Mouse (Mus musculus) adrenal gland, adult 8-10 months (tissue): ENCODE results near the gene Dnajc4. TPM values are rescaled to one million over a fixed set of nuclear protein-coding genes. Genes with fewer than 3 reads are reported as not detected.

Experiments used
- DNase-seq: peaks from one replicate; pipeline ENCODE4 v3.0.0; 2022
- total RNA-seq, 4 experiments: library from RNA; stranded (reverse); gene quantifications; 2 replicates each; pipeline ENCODE4 v1.2.4; 2022

The Dnajc4 gene
- total RNA-seq, 4 experiments from 2014 or later, result 38.4 to 55.9 (median 43.3) TPM

DNA sequence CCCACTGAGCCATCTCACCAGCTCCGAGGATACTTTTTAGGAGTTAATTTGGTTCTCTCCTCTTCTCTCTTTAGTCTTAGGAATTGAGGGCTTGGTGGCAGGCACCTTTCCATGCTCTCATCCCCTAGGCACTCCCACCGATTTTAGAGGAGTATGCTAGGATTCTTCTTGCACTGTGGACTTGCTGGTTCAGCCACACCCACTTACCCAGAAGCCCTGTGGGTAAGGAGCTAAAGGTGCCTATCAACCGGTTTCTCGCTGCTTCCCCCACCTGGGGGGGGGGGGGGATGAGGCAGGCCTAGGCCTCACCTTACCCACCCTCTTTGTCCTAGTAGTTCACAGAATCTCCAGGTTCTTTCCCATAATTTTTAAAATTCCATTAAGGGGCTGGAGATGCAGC is 44.6 kb downstream of the Dnajc4 start:
- DNase-seq, result no peak

DNA sequence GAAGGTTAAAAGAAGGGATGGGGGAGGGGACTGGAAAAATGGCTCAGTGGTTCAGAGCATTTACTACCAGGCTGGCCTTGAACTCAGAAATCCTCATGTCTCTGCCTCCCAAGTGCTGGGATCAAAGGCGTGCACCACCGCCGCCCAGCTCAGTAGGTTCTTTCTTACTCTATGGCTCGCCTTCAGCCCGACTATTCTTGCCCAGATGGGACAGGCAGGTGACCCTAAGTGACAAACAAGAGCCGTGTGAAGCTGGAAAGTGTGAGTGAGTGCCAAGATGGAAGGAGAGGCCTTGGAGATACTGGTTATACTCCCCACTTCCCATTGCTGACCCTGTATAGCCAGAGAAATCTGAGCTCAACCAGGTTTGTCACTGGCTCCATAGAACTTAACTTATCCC is 48.7 kb downstream of the Dnajc4 start:
- DNase-seq, result no peak

DNA sequence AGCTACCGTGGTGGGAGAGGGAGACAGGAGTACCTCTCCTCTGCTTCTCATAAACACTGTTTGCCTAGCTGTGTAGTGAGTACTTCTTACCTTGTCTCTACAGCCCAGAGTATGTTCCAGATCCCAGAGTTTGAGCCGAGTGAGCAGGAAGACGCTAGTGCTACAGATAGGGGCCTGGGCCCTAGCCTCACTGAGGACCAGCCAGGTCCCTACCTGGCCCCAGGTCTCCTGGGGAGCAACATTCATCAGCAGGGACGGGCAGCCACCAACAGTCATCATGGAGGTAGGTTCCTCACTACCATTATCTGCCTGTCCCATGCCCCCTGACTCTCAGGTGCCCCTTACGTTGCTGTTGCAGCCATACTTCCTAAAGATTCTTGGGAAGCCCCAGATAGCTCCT is 49.6 kb downstream of the Dnajc4 start:
- no peak for DNase-seq

DNA sequence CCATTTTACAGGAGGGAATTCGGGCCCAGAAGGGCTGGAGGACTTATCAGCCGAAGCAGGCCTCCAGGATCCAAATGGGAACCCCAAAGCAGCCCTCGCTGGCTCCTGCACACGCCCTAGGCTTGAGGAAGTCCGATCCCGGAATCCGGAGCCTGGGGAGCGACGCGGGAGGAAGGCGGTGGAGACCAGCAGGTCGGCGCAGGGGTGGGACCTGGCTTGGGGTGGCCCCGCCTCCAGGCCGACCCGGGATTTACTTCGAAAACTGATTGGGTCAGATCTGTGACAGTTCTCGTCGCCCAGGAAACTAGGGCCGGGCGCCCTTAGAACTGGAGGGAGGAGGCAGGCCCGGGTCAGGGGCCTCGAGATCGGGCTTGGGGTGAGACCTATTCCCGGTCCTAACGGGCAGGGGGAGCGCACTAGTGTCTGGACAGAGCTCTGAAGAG is 50.1 kb downstream of the Dnajc4 start, which contains the start of gene Gpr137:
Gpr137 (minus strand) TSS at position 232 of the 443 bp plus-strand sequence.
- DNase-seq, result peak; percentile 96

DNA sequence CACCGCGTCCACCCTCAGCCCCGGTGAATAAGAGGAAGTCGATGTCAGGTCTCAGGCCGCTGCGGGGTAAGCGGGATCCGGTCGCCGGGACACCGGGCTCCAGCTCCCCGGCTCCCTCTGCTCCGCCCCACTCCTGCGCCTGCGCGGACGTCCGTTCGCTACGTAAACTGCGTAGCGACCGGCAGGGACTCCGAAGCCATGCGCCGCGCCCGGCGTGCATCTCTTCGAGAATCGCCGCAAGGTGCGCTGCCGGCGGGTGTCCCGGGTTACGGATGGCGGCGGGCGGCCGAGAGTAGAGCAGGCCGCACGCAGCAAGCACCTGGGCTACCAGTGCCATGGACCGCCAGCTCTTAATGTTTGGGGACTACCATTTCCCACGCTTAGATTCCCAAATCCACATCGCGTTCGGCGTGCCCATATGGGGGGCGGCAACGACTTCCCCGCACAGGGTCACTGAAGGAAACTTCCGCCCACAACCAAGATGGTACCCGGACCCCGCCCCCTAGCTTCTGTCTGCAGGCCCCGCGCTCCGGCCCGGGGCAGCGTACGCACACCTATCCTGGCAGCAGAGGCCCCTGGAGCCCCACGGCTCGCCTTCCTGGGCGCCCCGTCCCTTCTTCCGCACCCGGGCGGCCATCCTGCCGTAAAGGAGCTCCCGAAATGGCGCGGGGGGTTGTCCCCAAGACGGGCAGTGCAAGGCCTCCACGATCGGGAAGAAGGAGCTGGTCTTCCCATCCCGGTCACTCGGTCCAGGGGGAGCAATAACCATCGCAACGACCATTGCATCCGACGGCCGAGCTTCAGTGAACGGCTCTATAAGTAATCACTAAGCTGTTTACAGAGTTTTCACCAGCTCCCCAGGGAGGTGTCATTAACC is 50.8 kb downstream of the Dnajc4 start, which contains the start of gene Bad:
Bad (plus strand) TSS at position 490 of the 877 bp plus-strand sequence.
- DNase-seq, result peak; percentile 88

DNA sequence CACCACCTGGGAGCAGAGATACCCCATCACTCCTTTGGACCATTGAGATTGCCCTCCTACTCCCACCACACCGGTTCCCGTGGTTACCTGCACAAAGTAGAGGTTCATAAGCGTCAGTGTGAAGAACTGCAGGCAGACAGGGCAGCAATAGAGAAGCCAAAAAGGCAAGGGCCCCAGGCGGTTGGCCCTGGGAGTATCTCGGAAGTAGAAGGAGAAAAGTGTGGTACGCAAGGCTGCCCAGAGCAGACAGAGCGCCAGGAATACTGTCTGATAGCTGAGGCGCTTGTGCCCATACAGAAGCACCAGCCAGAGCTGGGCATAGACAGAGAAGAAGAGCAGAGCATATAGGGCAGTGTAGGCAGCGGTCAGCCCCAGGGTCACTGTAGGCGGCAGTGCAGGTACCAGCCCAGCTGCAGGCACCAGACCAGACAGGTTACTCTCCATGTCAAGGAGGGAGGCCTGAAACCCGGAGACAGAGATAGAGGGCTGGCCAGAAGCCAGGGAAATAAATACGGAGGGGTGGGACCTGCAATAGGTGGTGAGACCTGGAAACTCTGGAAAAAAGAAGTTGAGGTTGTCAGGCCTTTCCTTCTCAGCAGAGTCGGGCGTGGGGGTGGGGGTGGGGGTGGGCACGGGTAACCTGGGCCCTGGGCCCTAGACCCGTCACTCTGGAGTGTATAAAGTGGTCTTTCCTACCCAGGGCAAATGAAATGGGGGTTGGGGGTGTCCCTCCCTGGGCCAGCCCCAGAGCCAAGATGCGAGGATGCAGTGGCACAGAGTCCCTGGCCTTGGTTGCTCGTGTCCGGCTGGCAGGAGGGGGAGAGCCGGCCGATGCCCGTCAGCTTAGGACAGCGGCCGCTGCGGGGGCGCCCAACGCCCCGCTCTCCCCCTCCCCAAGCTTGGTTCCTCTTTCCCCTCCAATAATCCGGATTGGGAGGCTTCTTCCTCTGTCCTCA is 51.7 kb downstream of the Dnajc4 start:
- DNase-seq, result no peak

DNA sequence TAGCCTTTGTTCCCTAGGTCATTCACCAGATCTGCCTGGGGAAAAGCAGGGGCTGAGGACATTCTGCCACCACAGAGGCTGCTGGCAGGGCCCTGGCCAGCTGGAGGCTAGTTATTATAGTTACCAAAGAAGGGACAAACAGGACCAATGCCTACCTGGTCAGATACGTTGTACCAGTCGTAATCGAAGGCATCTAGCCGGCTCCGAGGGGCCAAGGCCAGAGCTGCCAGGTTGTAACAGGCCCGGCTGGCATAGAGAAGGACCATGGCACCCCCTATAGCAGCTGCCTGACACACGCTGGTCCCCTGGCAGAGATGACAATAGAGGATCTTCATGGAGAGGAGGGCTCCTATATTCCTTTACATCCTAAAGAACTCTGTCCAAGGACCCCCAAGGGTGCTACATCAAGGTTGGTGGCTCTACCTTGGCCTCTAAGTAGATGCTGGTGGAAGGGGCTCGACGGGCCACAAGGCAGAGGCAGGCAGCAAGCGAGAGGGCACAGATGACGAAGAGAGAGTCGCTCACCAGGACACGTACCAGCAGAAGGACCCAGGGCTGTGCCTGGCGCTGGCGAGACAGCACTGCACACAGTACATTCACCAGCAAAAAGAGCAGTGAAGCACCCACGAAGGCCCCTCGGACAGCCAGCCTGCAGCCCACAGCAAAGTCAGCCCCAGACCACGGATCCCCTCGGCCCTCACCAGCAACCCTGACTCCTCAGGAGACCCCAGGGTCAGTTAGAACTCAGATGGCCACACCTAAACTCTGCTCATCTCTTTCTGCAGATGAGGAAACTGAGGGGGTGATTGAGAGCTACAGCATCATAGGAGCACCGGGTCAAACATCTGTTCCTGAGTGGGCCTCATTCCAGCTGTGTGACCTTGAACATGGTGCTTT is 53.0 kb downstream of the Dnajc4 start:
- DNase-seq, result no peak

Other genes with a start within 250 kb of the Dnajc4 start
- gene Rps6ka4, start 151.9 kb downstream of the Dnajc4 start, total RNA-seq, result 10 to 100 TPM; 30.2 to 42.5 (median 36.1) TPM
- 1 to 10 TPM; 1.7 to 3.6 (median 2.4) TPM for gene Ccdc88b, start 134.4 kb downstream of the Dnajc4 start, total RNA-seq
- gene Trmt112, start 82.9 kb downstream of the Dnajc4 start, total RNA-seq, result 100 to 1,000 TPM in 2 of 4 experiments, 10 to 100 TPM in 2; 83.2 to 116 (median 99.0) TPM
- 100 to 1,000 TPM; 197 to 273 (median 224) TPM for gene Prdx5, start 82.5 kb downstream of the Dnajc4 start, total RNA-seq
- 10 to 100 TPM; 38.3 to 45.1 (median 44.1) TPM for gene Esrra, start 70.8 kb downstream of the Dnajc4 start, total RNA-seq
- gene Catsperz, start 67.2 kb downstream of the Dnajc4 start, total RNA-seq, result not detected
- under 1 TPM in 2 of 4 experiments, not detected in 2; 0.14 to 0.24 TPM for gene Kcnk4, start 58.1 kb downstream of the Dnajc4 start, total RNA-seq
- gene Bad, start 50.7 kb downstream of the Dnajc4 start, total RNA-seq, result 10 to 100 TPM; 49.9 to 63.1 (median 56.6) TPM
- gene Gpr137, start 50.1 kb downstream of the Dnajc4 start, total RNA-seq, result 10 to 100 TPM; 55.6 to 66.1 (median 63.4) TPM
- gene Ppp1r14b, start 17.6 kb downstream of the Dnajc4 start, total RNA-seq, result 100 to 1,000 TPM; 153 to 231 (median 191) TPM
- 10 to 100 TPM; 40.1 to 83.9 (median 62.1) TPM for gene Plcb3, start 16.1 kb downstream of the Dnajc4 start, total RNA-seq
- gene Fkbp2, start 12.1 kb downstream of the Dnajc4 start, total RNA-seq, result 100 to 1,000 TPM in 2 of 4 experiments, 10 to 100 TPM in 2; 62.4 to 165 (median 91.8) TPM
- gene Vegfb, start 4.9 kb downstream of the Dnajc4 start, total RNA-seq, result 100 to 1,000 TPM in 1 of 4 experiments, 10 to 100 TPM in 3; 86.5 to 119 (median 95.7) TPM
- 10 to 100 TPM; 36.6 to 56.0 (median 48.7) TPM for gene Nudt22, start 3.5 kb upstream of the Dnajc4 start, total RNA-seq
- gene Trpt1, start 3.6 kb upstream of the Dnajc4 start, total RNA-seq, result 10 to 100 TPM; 11.0 to 18.6 (median 15.0) TPM
- gene Fermt3, start 26.9 kb upstream of the Dnajc4 start, total RNA-seq, result 10 to 100 TPM in 2 of 4 experiments, 1 to 10 TPM in 2; 6.4 to 10.8 (median 8.8) TPM
- gene Stip1, start 47.4 kb upstream of the Dnajc4 start, total RNA-seq, result 100 to 1,000 TPM; 129 to 273 (median 162) TPM
- 10 to 100 TPM; 27.7 to 64.8 (median 40.3) TPM for gene Macrod1, start 64.2 kb upstream of the Dnajc4 start, total RNA-seq
- 10 to 100 TPM in 2 of 4 experiments, 1 to 10 TPM in 2; 2.9 to 27.5 (median 14.8) TPM for gene Flrt1, start 113.2 kb upstream of the Dnajc4 start, total RNA-seq
- gene Otub1, start 213.7 kb upstream of the Dnajc4 start, total RNA-seq, result 100 to 1,000 TPM; 127 to 182 (median 149) TPM
- gene Cox8a, start 225.0 kb upstream of the Dnajc4 start, total RNA-seq, result 100 to 1,000 TPM; 725 to 927 (median 846) TPM
- 10 to 100 TPM; 20.9 to 27.4 (median 24.4) TPM for gene Naa40, start 248.6 kb upstream of the Dnajc4 start, total RNA-seq